Mouse (Mus musculus) bone marrow, adult 2 months (tissue): ENCODE measurements at regions not wholly inside any gene's neighbourhood (a gene's known extent, or its start where the extent isn't known, plus 50 kb on each side); places are given as distances from the start of the nearest gene placed in this dataset.

Experiments used
- CTCF ChIP-seq: fragments of 200-500 bp; IDR thresholded peaks from 2 replicates; pipeline ENCODE4 v1.5.1; 2011; ENCODE audit warnings: low read length, control low read depth; ENCODE audit not compliant: control insufficient read depth, insufficient read depth
- POLR2A ChIP-seq: fragments of 200-500 bp; IDR thresholded peaks from 2 replicates; pipeline ENCODE4 v1.6.1; 2011; ENCODE audit warnings: low read depth, mild to moderate bottlenecking, control low read depth, low read length, borderline replicate concordance; ENCODE audit not compliant: control insufficient read depth

- TF ChIP-seq CTCF (no peak), POLR2A (no peak)
Measured at GRCm38 (mm10) chr13:110694876-110695275, 300.0 kb downstream of the Plk2 start.
